Mouse (Mus musculus): ENCODE data around the gene Carm1. TPM values are rescaled to one million over a fixed set of nuclear protein-coding genes. Genes with fewer than 3 reads are reported as not detected.

Carm1 gene
- total and polyA plus RNA-seq, 3 experiments, result 21.5 to 111 (median 42.2) TPM

GRCm38 (mm10) chr9:21625342-21626339 is 78.9 kb downstream of the Carm1 start:
- Histone ChIP-seq H3K4me1 (ENCODE audit: control insufficient read depth in 1 of 2, insufficient read depth in 2 of 2) (peaks cover 13 to 48% of the 10 kb centered on the region in 2 experiments), H3K4me3 (replicated peaks in 1 of 3; ENCODE audit: low read depth in 2 of 3, low read length in 2 of 3, poor library complexity in 1 of 3) (no peak overlapping the region)

GRCm38 (mm10) chr9:21626571-21626970 is 79.9 kb downstream of the Carm1 start:
- in situ Hi-C loops (cut with MboI; ENCODE audit: low pct_ligation_motif_present, low pct_unique_long_range_greater_than_20kb, low sequenced_read_pairs) (no loop called here), dilution Hi-C loops (cut with MboI; ENCODE audit: extremely low pct_ligation_motif_present, extremely low pct_unique_long_range_greater_than_20kb, low sequenced_read_pairs) (no loop called here)
- Histone ChIP-seq H3K4me3 (replicated peaks in 1 of 3; ENCODE audit: low read depth in 2 of 3, low read length in 2 of 3, poor library complexity in 1 of 3) (no peak overlapping the region), H3K36me3 (replicated peaks in 1 of 2; ENCODE audit: control insufficient read depth in 1 of 2, insufficient read depth in 1 of 2, low read length in 1 of 2) (peaks cover 0 to 32% of the 10 kb centered on the region in 2 experiments), H3K9me3 (replicated peaks; ENCODE audit: low read length) (no peaks in the 10 kb centered on the region), H3K79me2 (replicated peaks; ENCODE audit: control insufficient read depth, extremely low read depth, insufficient read depth, poor library complexity, severe bottlenecking) (peaks cover 82% of the 10 kb centered on the region), H3K4me2 (ENCODE audit: insufficient read depth, low read depth, poor library complexity, severe bottlenecking) (no peak overlapping the region), H3K4me1 (ENCODE audit: control insufficient read depth in 1 of 2, insufficient read depth in 2 of 2) (peaks cover 13 to 48% of the 10 kb centered on the region in 2 experiments), H3K9ac (ENCODE audit: insufficient read depth, low read depth) (no peak overlapping the region), H3K27ac (ENCODE audit: insufficient read depth, low read depth) (no peak overlapping the region), H3K27me3 (replicated peaks) (no peaks in the 10 kb centered on the region)
- peak; percentile 35 to 52; a peak in 2 of 4 replicates for TF ChIP-seq CTCF (conservative IDR thresholded peaks at IDR 0.05 in 1 of 2, IDR thresholded peaks at IDR 0.05 in 1 of 2; ENCODE audit: low read depth in 2 of 2, low read length in 2 of 2)
- TF ChIP-seq ZMIZ1 (IDR thresholded peaks at IDR 0.05; ENCODE audit: low read depth, low read length), result no peak
- peak; percentile 5; the same call in 1 of the 2 replicates for TF ChIP-seq RAD21 (IDR thresholded peaks at IDR 0.05; ENCODE audit: low read depth, low read length)
- TF ChIP-seq TBP (conservative IDR thresholded peaks at IDR 0.05; ENCODE audit: low read depth, low read length), result no peak
- TF ChIP-seq SMC3 (IDR thresholded peaks at IDR 0.05; ENCODE audit: low read depth, low read length), result peak; percentile 27
- no peak for DNase-seq (ENCODE audit: extremely low read depth)

More at GRCm38 (mm10) chr9:21625342-21626339, 78.9 kb downstream of the Carm1 start:
- Histone ChIP-seq H3K27me3 (replicated peaks) (no peaks in the 10 kb centered on the region), H3K4me2 (ENCODE audit: insufficient read depth, low read depth, poor library complexity, severe bottlenecking) (no peak overlapping the region), H3K79me2 (replicated peaks; ENCODE audit: control insufficient read depth, extremely low read depth, insufficient read depth, poor library complexity, severe bottlenecking) (peaks cover 84% of the 10 kb centered on the region), H3K36me3 (replicated peaks in 1 of 2; ENCODE audit: control insufficient read depth in 1 of 2, insufficient read depth in 1 of 2, low read length in 1 of 2) (peaks cover 0 to 28% of the 10 kb centered on the region in 2 experiments), H3K9me3 (replicated peaks; ENCODE audit: low read length) (no peaks in the 10 kb centered on the region), H3K27ac (ENCODE audit: insufficient read depth, low read depth) (peak overlapping the region; percentile 39), H3K9ac (ENCODE audit: insufficient read depth, low read depth) (no peak overlapping the region)
- dilution Hi-C loops (cut with MboI; ENCODE audit: extremely low pct_ligation_motif_present, extremely low pct_unique_long_range_greater_than_20kb, low sequenced_read_pairs), result no loop called here
- in situ Hi-C loops (cut with MboI; ENCODE audit: low pct_ligation_motif_present, low pct_unique_long_range_greater_than_20kb, low sequenced_read_pairs), result no loop called here
- TF ChIP-seq KAT2A (IDR thresholded peaks at IDR 0.05; ENCODE audit: insufficient replicate concordance, low read length) (no peak), ZNF384 (IDR thresholded peaks at IDR 0.05; ENCODE audit: low read depth, low read length) (peak; percentile 29; the same call in 1 of the 2 replicates), TCF12 (IDR thresholded peaks at IDR 0.05; ENCODE audit: low read depth, low read length) (peak; percentile 30; the same call in 1 of the 2 replicates), ETS1 (conservative IDR thresholded peaks at IDR 0.05; ENCODE audit: low read depth, low read length) (peak; percentile 86), GABPA (IDR thresholded peaks at IDR 0.05; ENCODE audit: insufficient replicate concordance, low read depth, low read length) (no peak), SIN3A (IDR thresholded peaks at IDR 0.05; ENCODE audit: low read length) (peak; percentile 86)
- peak; percentile 35 for DNase-seq (ENCODE audit: extremely low read depth)
